Mouse (Mus musculus) right cerebral cortex, adult 2 months (tissue): ENCODE measurements around the gene Napa.
A peak's percentile ranks its signal among the peaks of the same experiment; 100 is the strongest.

Source experiments
- DNase-seq, 2 experiments: peaks; one replicate each; pipeline ENCODE4 v3.0.0; 2021 to 2022; ENCODE audit warnings: low spot score in 2 of 2

Gene Napa

GRCm38 (mm10) chr7:16130956-16131634 lies 32.8 kb downstream of the Napa start:
- DNase-seq, result peak; percentile 58 to 64

GRCm38 (mm10) chr7:16132161-16132581 lies 33.9 kb downstream of the Napa start:
- DNase-seq, result peak in 1 of 2 experiments; percentile 52

GRCm38 (mm10) chr7:16132926-16133325 lies 34.7 kb downstream of the Napa start:
- no peak for DNase-seq

GRCm38 (mm10) chr7:16133691-16134090 lies 35.4 kb downstream of the Napa start:
- DNase-seq, result no peak

GRCm38 (mm10) chr7:16134951-16135392 lies 36.7 kb downstream of the Napa start:
- DNase-seq, result peak in 1 of 2 experiments; percentile 53

GRCm38 (mm10) chr7:16146489-16147410 lies 48.5 kb downstream of the Napa start:
- DNase-seq, result peak; percentile 76 to 79

- DNase-seq, result no peak
Observed at GRCm38 (mm10) chr7:16147643-16148042, 49.4 kb downstream of the Napa start.

GRCm38 (mm10) chr7:16149241-16149640 lies 51.0 kb downstream of the Napa start:
- DNase-seq, result peak; percentile 89 to 91

GRCm38 (mm10) chr7:16150191-16151145 lies 52.2 kb downstream of the Napa start:
- DNase-seq, result no peak

GRCm38 (mm10) chr7:16153522-16153921 lies 55.3 kb downstream of the Napa start:
- peak; percentile 67 for DNase-seq

- DNase-seq, result no peak
Observed at GRCm38 (mm10) chr7:16155132-16155872, 57.0 kb downstream of the Napa start.

- DNase-seq, result no peak
Observed at GRCm38 (mm10) chr7:16156105-16156714, 58.0 kb downstream of the Napa start.

GRCm38 (mm10) chr7:16158735-16159134 lies 60.5 kb downstream of the Napa start:
- no peak for DNase-seq

- DNase-seq, result no peak
Observed at GRCm38 (mm10) chr7:16160702-16161101, 62.4 kb downstream of the Napa start.

GRCm38 (mm10) chr7:16161302-16161701 lies 63.0 kb downstream of the Napa start:
- DNase-seq, result no peak

- no peak for DNase-seq
Observed at GRCm38 (mm10) chr7:16162036-16162435, 63.8 kb downstream of the Napa start.
